Mouse (Mus musculus) testis, adult 2 months (tissue): ENCODE data around the gene Gm10320.

Experiments used
- CTCF ChIP-seq: fragments of 200-500 bp; IDR thresholded peaks from 2 replicates; pipeline ENCODE4 v1.5.1; 2012; ENCODE audit warnings: low read depth, mild to moderate bottlenecking, inconsistent platforms, low read length, moderate library complexity; ENCODE audit not compliant: control insufficient read depth, insufficient read depth, insufficient replicate concordance
- POLR2A ChIP-seq: fragments of 200-500 bp; IDR thresholded peaks from 2 replicates; pipeline ENCODE4 v1.6.1; 2012; ENCODE audit warnings: low read depth, mild to moderate bottlenecking, inconsistent platforms, low read length, moderate library complexity; ENCODE audit not compliant: control insufficient read depth

DNA sequence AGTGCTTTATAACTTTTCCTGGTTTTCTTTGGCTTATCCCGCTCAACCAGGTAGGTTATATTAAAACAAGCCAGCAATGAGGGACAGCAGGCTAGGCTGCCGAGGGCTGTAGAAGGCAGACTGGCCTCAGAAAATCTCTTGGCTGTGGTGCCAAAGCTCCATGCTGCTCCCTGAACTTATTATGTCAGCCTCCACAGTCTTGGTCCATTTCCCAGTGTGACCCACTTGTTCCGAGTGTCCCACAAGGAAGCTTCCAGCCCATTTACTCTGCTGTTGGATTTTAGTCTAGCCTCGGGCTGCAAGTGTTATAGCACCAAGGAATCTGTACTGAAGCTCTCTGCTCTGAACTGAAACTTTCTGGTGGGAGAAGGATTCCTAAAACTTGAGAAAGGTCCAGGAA, 18.8 kb downstream of the Gm10320 start:
- no peak for TF ChIP-seq POLR2A
- no peak for TF ChIP-seq CTCF
